In genomic region chr10:9786461-9786860, GRCm38 (mm10) we compare ENCODE assay signal across 26 mouse cellular contexts.
DNase-seq lines count a peak whose midpoint lies in the region; ATAC-seq and TF ChIP-seq lines count a peak whose summit lies in the region.
"Had no signal": no experiment of that assay in that cellular context is flagged by ENCODE, and none has a peak within 500 bp of the region (broad histone marks: within the 10 kb centered on the region; RNA-seq: fewer than 3 reads in every experiment).

No protein-coding gene starts in this region.

- no peak for TF ChIP-seq EP300 in MEL (IDR thresholded peaks at IDR 0.05; ENCODE audit: low read depth in 1 of 2, low read length in 2 of 2)

- TF ChIP-seq CTCF in lung, embryonic 14.5 days (IDR thresholded peaks at IDR 0.05; ENCODE audit: low read depth), result no peak
- no peak for TF ChIP-seq CTCF in E14TG2a.4 (conservative IDR thresholded peaks at IDR 0.05; ENCODE audit: low read length)
- TF ChIP-seq CTCF in MEL (IDR thresholded peaks at IDR 0.05 in 2 of 3, conservative IDR thresholded peaks at IDR 0.05 in 1 of 3; ENCODE audit: control insufficient read depth in 1 of 3, insufficient read depth in 1 of 3, low read depth in 2 of 3, low read length in 3 of 3, poor library complexity in 1 of 3, severe bottlenecking in 1 of 3), result no peak
- no peak for TF ChIP-seq CTCF in thymus, adult 2 months (IDR thresholded peaks at IDR 0.05; ENCODE audit: borderline replicate concordance, control insufficient read depth, extremely low read depth, insufficient read depth, low read length, poor library complexity)

- 85% methylated on average over 11 of the region's 11 CpGs for WGBS in lung, embryonic 14.5 days
- WGBS in hindbrain, embryonic 11.5 days, result 94% methylated on average over 11 of the region's 11 CpGs
- WGBS in thymus, adult 2 months, result 97% methylated on average over 11 of the region's 11 CpGs

- H3K4me2 ChIP-seq in lung, embryonic 14.5 days, result no peak overlapping the region
- no peak overlapping the region for H3K4me2 ChIP-seq in hindbrain, embryonic 11.5 days (replicated peaks; ENCODE audit: low read depth, low read length)
- H3K4me2 ChIP-seq: embryonic facial prominence, embryonic 12.5 days; forebrain, embryonic 12.5 days; forebrain, embryonic 15.5 days; heart, embryonic 13.5 days; hindbrain, embryonic 13.5 days; intestine, embryonic 15.5 days had no signal

- H3K4me3 ChIP-seq in lung, embryonic 14.5 days (ENCODE audit: low read depth, low read length), result no peak overlapping the region
- H3K4me3 ChIP-seq in E14TG2a.4 (replicated peaks; ENCODE audit: low read length), result peak overlapping the region; percentile 26; the same call in 1 of the 2 replicates
- H3K4me3 ChIP-seq in MEL (ENCODE audit: control insufficient read depth in 1 of 2, insufficient read depth in 1 of 2, low read depth in 2 of 2, low read length in 2 of 2), result no peak overlapping the region
- H3K4me3 ChIP-seq in hindbrain, embryonic 11.5 days (ENCODE audit: low read depth, low read length), result no peak overlapping the region
- no peak overlapping the region for H3K4me3 ChIP-seq in thymus, adult 2 months (ENCODE audit: control insufficient read depth, insufficient read depth, low read length)
- H3K4me3 ChIP-seq: embryonic facial prominence, embryonic 12.5 days; erythroblast, embryonic 14.5 days; forebrain, embryonic 12.5 days; forebrain, embryonic 15.5 days; heart, adult 2 months; heart, embryonic 10.5 days; heart, embryonic 13.5 days; hindbrain, embryonic 13.5 days; intestine, embryonic 15.5 days had no signal

- no peak for TF ChIP-seq POLR2A in MEL (IDR thresholded peaks at IDR 0.05; ENCODE audit: control insufficient read depth in 1 of 2, insufficient read depth in 1 of 2, low read depth in 1 of 2, low read length in 2 of 2, poor library complexity in 1 of 2)
- TF ChIP-seq POLR2A in thymus, adult 2 months (IDR thresholded peaks at IDR 0.05; ENCODE audit: control insufficient read depth, extremely low read depth, insufficient read depth, low read length, poor library complexity), result no peak

- H3K4me1 ChIP-seq in lung, embryonic 14.5 days (ENCODE audit: insufficient read depth), result no peaks in the 10 kb centered on the region
- H3K4me1 ChIP-seq in E14TG2a.4 (replicated peaks; ENCODE audit: low read depth, low read length), result peaks cover 17% of the 10 kb centered on the region
- H3K4me1 ChIP-seq in MEL (ENCODE audit: control insufficient read depth in 1 of 2, insufficient read depth in 2 of 2, low read length in 2 of 2), result no peaks in the 10 kb centered on the region
- H3K4me1 ChIP-seq in hindbrain, embryonic 11.5 days (replicated peaks; ENCODE audit: control insufficient read depth, insufficient read depth, low read length), result no peaks in the 10 kb centered on the region
- no peaks in the 10 kb centered on the region for H3K4me1 ChIP-seq in thymus, adult 2 months (replicated peaks; ENCODE audit: control insufficient read depth, insufficient read depth, low read length)
- H3K4me1 ChIP-seq: embryonic facial prominence, embryonic 12.5 days; forebrain, embryonic 12.5 days; forebrain, embryonic 15.5 days; heart, embryonic 10.5 days; heart, embryonic 13.5 days; hindbrain, embryonic 13.5 days; intestine, embryonic 15.5 days had no signal

- no peaks in the 10 kb centered on the region for H3K27me3 ChIP-seq in lung, embryonic 14.5 days (ENCODE audit: insufficient read depth, low read length)
- H3K27me3 ChIP-seq in E14TG2a.4 (ENCODE audit: insufficient read depth, low read length) (no peaks in the 10 kb centered on the region), MEL (ENCODE audit: control insufficient read depth in 1 of 2, insufficient read depth in 2 of 2, low read length in 2 of 2) (no peaks in the 10 kb centered on the region)
- H3K27me3 ChIP-seq in hindbrain, embryonic 11.5 days (ENCODE audit: control insufficient read depth, insufficient read depth, low read length), result no peaks in the 10 kb centered on the region
- no peaks in the 10 kb centered on the region for H3K27me3 ChIP-seq in thymus, adult 2 months (ENCODE audit: control insufficient read depth, insufficient read depth, low read length)
- H3K27me3 ChIP-seq: embryonic facial prominence, embryonic 12.5 days; forebrain, embryonic 12.5 days; forebrain, embryonic 15.5 days; heart, embryonic 13.5 days; hindbrain, embryonic 13.5 days; intestine, embryonic 15.5 days; Patski had no signal

- no peak for TF ChIP-seq RAD21 in MEL (IDR thresholded peaks at IDR 0.05; ENCODE audit: low read depth, low read length)

- H3K9ac ChIP-seq in lung, embryonic 14.5 days, result no peak overlapping the region
- H3K9ac ChIP-seq in MEL (ENCODE audit: control insufficient read depth, low read depth, low read length, poor library complexity, severe bottlenecking), result no peak overlapping the region
- H3K9ac ChIP-seq in hindbrain, embryonic 11.5 days (ENCODE audit: low read depth, low read length), result no peak overlapping the region
- H3K9ac ChIP-seq: embryonic facial prominence, embryonic 12.5 days; forebrain, embryonic 12.5 days; forebrain, embryonic 15.5 days; heart, embryonic 13.5 days; hindbrain, embryonic 13.5 days; intestine, embryonic 15.5 days had no signal

- H3K9me3 ChIP-seq in lung, embryonic 14.5 days (ENCODE audit: low read depth, low read length), result no peaks in the 10 kb centered on the region
- H3K9me3 ChIP-seq in E14TG2a.4 (ENCODE audit: low read length) (no peaks in the 10 kb centered on the region), MEL (replicated peaks; ENCODE audit: insufficient read depth, low read length) (no peaks in the 10 kb centered on the region)
- H3K9me3 ChIP-seq in hindbrain, embryonic 11.5 days (ENCODE audit: control insufficient read depth, low read length), result no peaks in the 10 kb centered on the region
- H3K9me3 ChIP-seq: embryonic facial prominence, embryonic 12.5 days; forebrain, embryonic 12.5 days; forebrain, embryonic 15.5 days; heart, embryonic 10.5 days; heart, embryonic 13.5 days; hindbrain, embryonic 13.5 days; intestine, embryonic 15.5 days had no signal

- no peaks in the 10 kb centered on the region for H3K79me2 ChIP-seq in MEL (ENCODE audit: control insufficient read depth, insufficient read depth, low read length, poor library complexity)

- no peak for ATAC-seq in lung, embryonic 14.5 days (ENCODE audit: insufficient read depth)
- no peak for ATAC-seq in hindbrain, embryonic 11.5 days (ENCODE audit: low FRiP score)
- ATAC-seq: CD4-positive, CD25-positive, alpha-beta regulatory T cell, adult 4 months; forebrain, embryonic 15.5 days; hindbrain, embryonic 16.5 days; intestine, embryonic 15.5 days; Patski had no signal

- H3K27ac ChIP-seq in lung, embryonic 14.5 days (ENCODE audit: low read depth), result no peak overlapping the region
- H3K27ac ChIP-seq in MEL (ENCODE audit: control insufficient read depth, low read depth, low read length), result no peak overlapping the region
- H3K27ac ChIP-seq in hindbrain, embryonic 11.5 days (ENCODE audit: low read depth, low read length), result no peak overlapping the region
- H3K27ac ChIP-seq in thymus, adult 2 months (ENCODE audit: control insufficient read depth, insufficient read depth, low read length), result no peak overlapping the region
- H3K27ac ChIP-seq: embryonic facial prominence, embryonic 12.5 days; forebrain, embryonic 12.5 days; forebrain, embryonic 15.5 days; heart, adult 2 months; heart, embryonic 10.5 days; heart, embryonic 13.5 days; hindbrain, embryonic 13.5 days; intestine, embryonic 15.5 days had no signal

- peak; percentile 11 for DNase-seq in lung, embryonic 14.5 days
- DNase-seq in lung, postnatal 4 days, result no peak
- DNase-seq in MEL (ENCODE audit: low read depth, low spot score), result peak; percentile 48
- DNase-seq in WW6 (ENCODE audit: low read depth, low spot score), result peak; percentile 22
- no peak for DNase-seq in hindbrain, embryonic 11.5 days (ENCODE audit: low spot score)
- no peak for DNase-seq in thymus, adult 2 months
- no peak for DNase-seq in frontal cortex, postnatal 25 days (ENCODE audit: low spot score in 2 of 2)
- DNase-seq: adrenal gland, postnatal 10 days; adrenal gland, postnatal 36 days; cerebellum, adult 9-10 months; gastrocnemius, postnatal 10 days; gastrocnemius, postnatal 36 days; heart, adult 2 months; kidney, adult 11 months had no signal

- H3K36me3 ChIP-seq in lung, embryonic 14.5 days (ENCODE audit: insufficient read depth), result peaks cover 13% of the 10 kb centered on the region; the same call in 1 of the 2 replicates
- H3K36me3 ChIP-seq in E14TG2a.4 (ENCODE audit: insufficient read depth, low read length) (no peaks in the 10 kb centered on the region), MEL (ENCODE audit: control insufficient read depth in 1 of 2, insufficient read depth in 2 of 2, low read length in 2 of 2) (peaks cover 0 to 2% of the 10 kb centered on the region in 2 experiments; a peak in 2 of 4 replicates)
- H3K36me3 ChIP-seq in hindbrain, embryonic 11.5 days (ENCODE audit: control insufficient read depth, insufficient read depth, low read length), result no peaks in the 10 kb centered on the region
- peaks cover 8% of the 10 kb centered on the region; the same call in 1 of the 2 replicates for H3K36me3 ChIP-seq in thymus, adult 2 months (ENCODE audit: control insufficient read depth, insufficient read depth, low read length)
- H3K36me3 ChIP-seq: embryonic facial prominence, embryonic 12.5 days; intestine, embryonic 15.5 days had no signal

TF ChIP-seq in MEL, 35 proteins besides CTCF, POLR2A, EP300 and RAD21:
- TF ChIP-seq SMC3 (IDR thresholded peaks at IDR 0.05; ENCODE audit: low read depth, low read length) (no peak), POLR2AphosphoS5 (IDR thresholded peaks at IDR 0.05; ENCODE audit: borderline replicate concordance, low read depth, low read length) (no peak), HCFC1 (IDR thresholded peaks at IDR 0.05; ENCODE audit: low read depth, low read length) (no peak), POLR2AphosphoS2 (IDR thresholded peaks at IDR 0.05; ENCODE audit: low read length) (no peak), JUND (IDR thresholded peaks at IDR 0.05; ENCODE audit: low read depth, low read length) (no peak), MAZ (IDR thresholded peaks at IDR 0.05; ENCODE audit: low read depth, low read length) (no peak)

Comparison
In these comparisons a context has a peak if more than half of its experiments do, and no peak if none do; other contexts are left out.
1. DNase-seq: peak in lung, embryonic 14.5 days (single experiment), MEL (single experiment) and WW6 (single experiment); none in lung, postnatal 4 days (0 of 2), hindbrain, embryonic 11.5 days (single experiment), thymus, adult 2 months (single experiment) and frontal cortex, postnatal 25 days (0 of 2).